Mouse (Mus musculus): ENCODE results near the gene Cdk9. TPM values are rescaled to one million over a fixed set of nuclear protein-coding genes. Genes with fewer than 3 reads are reported as not detected.
A peak's percentile ranks its signal among the peaks of the same experiment; 100 is the strongest.

Gene Cdk9
- polyA plus RNA-seq, 1 experiment from 2014 or later, result 88.0 TPM

- peak overlapping the region; percentile 100 for H3K27ac ChIP-seq (replicated peaks)
- peaks cover 25% of the 10 kb centered on the region for H3K4me1 ChIP-seq
- ATAC-seq (replicated peaks), result no peak
- no peaks in the 10 kb centered on the region for H3K9me3 ChIP-seq
- no peak overlapping the region for H3K4me3 ChIP-seq
- H3K4me2 ChIP-seq (replicated peaks), result peak overlapping the region; percentile 96; the same call in 1 of the 2 replicates
- H3K9ac ChIP-seq (replicated peaks), result peak overlapping the region; percentile 92; the same call in 1 of the 2 replicates
- 67% methylated on average over 11 of the region's 11 CpGs for WGBS
- H3K27me3 ChIP-seq, result no peaks in the 10 kb centered on the region
- peaks cover 14% of the 10 kb centered on the region for H3K36me3 ChIP-seq
These were observed 1.5 kb upstream of the Cdk9 start for GRCm38 (mm10) chr2:32714117-32714986.

- Histone ChIP-seq H3K9me3 (no peaks in the 10 kb centered on the region), H3K9ac (replicated peaks) (peak overlapping the region; percentile 92), H3K27ac (replicated peaks) (peak overlapping the region; percentile 100), H3K36me3 (peaks cover 30% of the 10 kb centered on the region), H3K4me1 (peaks cover 21% of the 10 kb centered on the region), H3K4me3 (peak overlapping the region; percentile 99), H3K4me2 (replicated peaks) (peak overlapping the region; percentile 96), H3K27me3 (no peaks in the 10 kb centered on the region)
- under 1% methylated on average over 35 of the region's 44 CpGs for WGBS
- ATAC-seq (replicated peaks), result peak; percentile 90
These were observed 316 bp downstream of the Cdk9 start for GRCm38 (mm10) chr2:32712586-32712933.

GRCm38 (mm10) chr2:32712108-32712551 is 746 bp downstream of the Cdk9 start:
- Histone ChIP-seq H3K27ac (replicated peaks) (peak overlapping the region; percentile 100), H3K4me1 (peaks cover 21% of the 10 kb centered on the region), H3K4me2 (replicated peaks) (peak overlapping the region; percentile 96), H3K9me3 (no peaks in the 10 kb centered on the region), H3K9ac (replicated peaks) (peak overlapping the region; percentile 92), H3K36me3 (peaks cover 33% of the 10 kb centered on the region), H3K27me3 (no peaks in the 10 kb centered on the region), H3K4me3 (peak overlapping the region; percentile 99)
- ATAC-seq (replicated peaks), result peak; percentile 16
- WGBS, result under 1% methylated on average over 41 of the region's 41 CpGs

- no peak for ATAC-seq (replicated peaks)
- peaks cover 21% of the 10 kb centered on the region for H3K4me1 ChIP-seq
- peak overlapping the region; percentile 92 for H3K9ac ChIP-seq (replicated peaks)
- no peaks in the 10 kb centered on the region for H3K9me3 ChIP-seq
- peaks cover 39% of the 10 kb centered on the region for H3K36me3 ChIP-seq
- peak overlapping the region; percentile 100; the same call in 1 of the 2 replicates for H3K27ac ChIP-seq (replicated peaks)
- peak overlapping the region; percentile 96 for H3K4me2 ChIP-seq (replicated peaks)
- peak overlapping the region; percentile 99 for H3K4me3 ChIP-seq
- no peaks in the 10 kb centered on the region for H3K27me3 ChIP-seq
- WGBS, result 27% methylated on average over 9 of the region's 9 CpGs
These were observed 1.4 kb downstream of the Cdk9 start for GRCm38 (mm10) chr2:32711301-32712056.

GRCm38 (mm10) chr2:32710425-32710824 is 2.5 kb downstream of the Cdk9 start:
- Histone ChIP-seq H3K27me3 (no peaks in the 10 kb centered on the region), H3K4me3 (no peak overlapping the region), H3K9ac (replicated peaks) (no peak overlapping the region), H3K27ac (replicated peaks) (no peak overlapping the region), H3K4me1 (peaks cover 21% of the 10 kb centered on the region), H3K9me3 (no peaks in the 10 kb centered on the region), H3K4me2 (replicated peaks) (no peak overlapping the region), H3K36me3 (peaks cover 50% of the 10 kb centered on the region)
- 91% methylated on average over 5 of the region's 5 CpGs for WGBS
- no peak for ATAC-seq (replicated peaks)

GRCm38 (mm10) chr2:32709521-32710137 is 3.2 kb downstream of the Cdk9 start:
- no peak for ATAC-seq (replicated peaks)
- Histone ChIP-seq H3K9ac (replicated peaks) (no peak overlapping the region), H3K27ac (replicated peaks) (no peak overlapping the region), H3K27me3 (no peaks in the 10 kb centered on the region), H3K4me2 (replicated peaks) (no peak overlapping the region), H3K9me3 (no peaks in the 10 kb centered on the region), H3K4me3 (no peak overlapping the region), H3K4me1 (peaks cover 21% of the 10 kb centered on the region), H3K36me3 (peaks cover 57% of the 10 kb centered on the region)
- WGBS, result 90% methylated on average over 20 of the region's 20 CpGs

GRCm38 (mm10) chr2:32708643-32709042 is 4.2 kb downstream of the Cdk9 start:
- peaks cover 66% of the 10 kb centered on the region for H3K36me3 ChIP-seq
- H3K4me2 ChIP-seq (replicated peaks), result no peak overlapping the region
- no peak overlapping the region for H3K4me3 ChIP-seq
- no peaks in the 10 kb centered on the region for H3K9me3 ChIP-seq
- no peak for ATAC-seq (replicated peaks)
- no peak overlapping the region for H3K27ac ChIP-seq (replicated peaks)
- 27% methylated on average over 3 of the region's 3 CpGs for WGBS
- peaks cover 14% of the 10 kb centered on the region for H3K4me1 ChIP-seq
- H3K27me3 ChIP-seq, result no peaks in the 10 kb centered on the region
- no peak overlapping the region for H3K9ac ChIP-seq (replicated peaks)

GRCm38 (mm10) chr2:32706971-32707370 is 5.9 kb downstream of the Cdk9 start:
- Histone ChIP-seq H3K4me2 (replicated peaks) (no peak overlapping the region), H3K27ac (replicated peaks) (no peak overlapping the region), H3K9ac (replicated peaks) (no peak overlapping the region), H3K4me1 (peaks cover 12% of the 10 kb centered on the region), H3K9me3 (no peaks in the 10 kb centered on the region), H3K36me3 (peaks cover 74% of the 10 kb centered on the region), H3K27me3 (no peaks in the 10 kb centered on the region), H3K4me3 (no peak overlapping the region)
- no peak for ATAC-seq (replicated peaks)
- 94% methylated on average over 6 of the region's 6 CpGs for WGBS

- Histone ChIP-seq H3K36me3 (peaks cover 67% of the 10 kb centered on the region), H3K27me3 (no peaks in the 10 kb centered on the region), H3K9ac (replicated peaks) (no peak overlapping the region), H3K9me3 (no peaks in the 10 kb centered on the region), H3K27ac (replicated peaks) (no peak overlapping the region), H3K4me3 (no peak overlapping the region), H3K4me1 (no peaks in the 10 kb centered on the region), H3K4me2 (replicated peaks) (no peak overlapping the region)
- ATAC-seq (replicated peaks), result no peak
- 88% methylated on average over 7 of the region's 7 CpGs for WGBS
These were observed 7.9 kb downstream of the Cdk9 start for GRCm38 (mm10) chr2:32705018-32705417.

GRCm38 (mm10) chr2:32704021-32704421 is 8.9 kb downstream of the Cdk9 start, which contains the start of gene Fpgs:
Gene Fpgs, minus strand, starts transcription at chr2:32704145.
- Histone ChIP-seq H3K27me3 (no peaks in the 10 kb centered on the region), H3K4me1 (no peaks in the 10 kb centered on the region), H3K9ac (replicated peaks) (no peak within 1 kb of the TSS), H3K27ac (replicated peaks) (no peak within 1 kb of the TSS), H3K4me2 (replicated peaks) (no peak within 1 kb of the TSS), H3K9me3 (no peaks in the 10 kb centered on the region), H3K4me3 (no peak within 1 kb of the TSS), H3K36me3 (peaks cover 57% of the 10 kb centered on the region)
- no peak for ATAC-seq (replicated peaks)
- WGBS, result 81% methylated on average over 2 of the region's 2 CpGs

GRCm38 (mm10) chr2:32703046-32703445 is 9.8 kb downstream of the Cdk9 start:
- H3K4me3 ChIP-seq, result no peak overlapping the region
- no peak overlapping the region for H3K4me2 ChIP-seq (replicated peaks)
- ATAC-seq (replicated peaks), result no peak
- no peaks in the 10 kb centered on the region for H3K9me3 ChIP-seq
- peaks cover 49% of the 10 kb centered on the region for H3K36me3 ChIP-seq
- no peaks in the 10 kb centered on the region for H3K4me1 ChIP-seq
- H3K27me3 ChIP-seq, result no peaks in the 10 kb centered on the region
- H3K9ac ChIP-seq (replicated peaks), result no peak overlapping the region
- 94% methylated on average over 8 of the region's 8 CpGs for WGBS
- no peak overlapping the region for H3K27ac ChIP-seq (replicated peaks)

Data from forebrain, embryonic 15.5 days (tissue).